Mouse (Mus musculus): ENCODE data around the gene Angptl6. TPM values are rescaled to one million over a fixed set of nuclear protein-coding genes. Genes with fewer than 3 reads are reported as not detected.
"Not testable (repeated sequence)": the region's sequence is repeated elsewhere in the genome, so short reads cannot be mapped to it uniquely, and the experiment has no call there.

Angptl6 gene
- polyA plus RNA-seq, 1 experiment from 2014 or later: 4.6 TPM

GRCm38 (mm10) chr9:20862225-20862624 is 17.3 kb downstream of the Angptl6 start:
- no peak overlapping the region for H3K4me2 ChIP-seq
- H3K27me3 ChIP-seq: peaks cover 13% of the 10 kb centered on the region
- no peaks in the 10 kb centered on the region for H3K36me3 ChIP-seq
- H3K4me3 ChIP-seq: no peak overlapping the region
- H3K9me3 ChIP-seq: no peaks in the 10 kb centered on the region
- H3K9ac ChIP-seq: no peak overlapping the region
- ATAC-seq (ENCODE audit: insufficient number of reproducible peaks, low FRiP score, low TSS enrichment, low read depth): no peak
- no peaks in the 10 kb centered on the region for H3K4me1 ChIP-seq
- 57% methylated on average over 4 of the region's 4 CpGs for WGBS
- H3K27ac ChIP-seq: no peak overlapping the region

GRCm38 (mm10) chr9:20861821-20862220 is 17.7 kb downstream of the Angptl6 start:
- H3K27ac ChIP-seq: no peak overlapping the region
- ATAC-seq (ENCODE audit: insufficient number of reproducible peaks, low FRiP score, low TSS enrichment, low read depth): no peak

GRCm38 (mm10) chr9:20859926-20860325 is 19.6 kb downstream of the Angptl6 start:
- Histone ChIP-seq H3K9me3 (no peaks in the 10 kb centered on the region), H3K27ac (no peak overlapping the region), H3K27me3 (no peaks in the 10 kb centered on the region), H3K4me3 (no peak overlapping the region), H3K4me1 (no peaks in the 10 kb centered on the region), H3K36me3 (no peaks in the 10 kb centered on the region), H3K9ac (no peak overlapping the region), H3K4me2 (no peak overlapping the region)
- no peak for ATAC-seq (ENCODE audit: insufficient number of reproducible peaks, low FRiP score, low TSS enrichment, low read depth)
- WGBS: 45% methylated on average over 6 of the region's 6 CpGs

More at GRCm38 (mm10) chr9:20861821-20862220, 17.7 kb downstream of the Angptl6 start:
- no peaks in the 10 kb centered on the region for H3K4me1 ChIP-seq
- WGBS: 5% methylated on average over 4 of the region's 4 CpGs
- H3K9ac ChIP-seq: no peak overlapping the region
- no peaks in the 10 kb centered on the region for H3K36me3 ChIP-seq
- H3K9me3 ChIP-seq: no peaks in the 10 kb centered on the region
- no peak overlapping the region for H3K4me3 ChIP-seq
- no peak overlapping the region for H3K4me2 ChIP-seq
- peaks cover 9% of the 10 kb centered on the region for H3K27me3 ChIP-seq

- no peak for ATAC-seq (ENCODE audit: insufficient number of reproducible peaks, low FRiP score, low TSS enrichment, low read depth)
- H3K4me3 ChIP-seq: no peak overlapping the region
- 7% methylated on average over 6 of the region's 6 CpGs for WGBS
- H3K36me3 ChIP-seq: no peaks in the 10 kb centered on the region
- H3K27ac ChIP-seq: no peak overlapping the region
- H3K9ac ChIP-seq: no peak overlapping the region
- H3K27me3 ChIP-seq: no peaks in the 10 kb centered on the region
- no peaks in the 10 kb centered on the region for H3K4me1 ChIP-seq
- no peak overlapping the region for H3K4me2 ChIP-seq
- H3K9me3 ChIP-seq: no peaks in the 10 kb centered on the region
These were observed 22.4 kb downstream of the Angptl6 start for GRCm38 (mm10) chr9:20857131-20857530.

GRCm38 (mm10) chr9:20850179-20850578 is 29.3 kb downstream of the Angptl6 start:
- Histone ChIP-seq H3K4me3 (no peak overlapping the region), H3K4me2 (no peak overlapping the region), H3K4me1 (no peaks in the 10 kb centered on the region), H3K27me3 (peaks cover 6% of the 10 kb centered on the region; the same call in 1 of the 2 replicates), H3K9ac (no peak overlapping the region), H3K27ac (no peak overlapping the region), H3K36me3 (no peaks in the 10 kb centered on the region), H3K9me3 (no peaks in the 10 kb centered on the region)
- ATAC-seq (ENCODE audit: insufficient number of reproducible peaks, low FRiP score, low TSS enrichment, low read depth): no peak
- 89% methylated on average over 2 of the region's 2 CpGs for WGBS

- Histone ChIP-seq H3K27ac (no peak overlapping the region), H3K4me1 (no peaks in the 10 kb centered on the region), H3K9me3 (no peaks in the 10 kb centered on the region), H3K4me3 (no peak overlapping the region), H3K27me3 (peaks cover 6% of the 10 kb centered on the region; the same call in 1 of the 2 replicates), H3K4me2 (no peak overlapping the region), H3K9ac (no peak overlapping the region), H3K36me3 (no peaks in the 10 kb centered on the region)
- no peak for ATAC-seq (ENCODE audit: insufficient number of reproducible peaks, low FRiP score, low TSS enrichment, low read depth)
- WGBS: 27% methylated on average over 2 of the region's 2 CpGs
These were observed 36.9 kb downstream of the Angptl6 start for GRCm38 (mm10) chr9:20842670-20843069.

GRCm38 (mm10) chr9:20842211-20842610 is 37.3 kb downstream of the Angptl6 start:
- no peaks in the 10 kb centered on the region for H3K4me1 ChIP-seq
- no peaks in the 10 kb centered on the region for H3K36me3 ChIP-seq
- H3K4me3 ChIP-seq: no peak overlapping the region
- H3K27me3 ChIP-seq: peaks cover 6% of the 10 kb centered on the region; the same call in 1 of the 2 replicates
- no peak overlapping the region for H3K4me2 ChIP-seq
- no peak overlapping the region for H3K27ac ChIP-seq
- no peak for ATAC-seq (ENCODE audit: insufficient number of reproducible peaks, low FRiP score, low TSS enrichment, low read depth)
- 53% methylated on average over 4 of the region's 4 CpGs for WGBS
- H3K9ac ChIP-seq: no peak overlapping the region
- no peaks in the 10 kb centered on the region for H3K9me3 ChIP-seq

GRCm38 (mm10) chr9:20838931-20839330 is 40.6 kb downstream of the Angptl6 start:
- Histone ChIP-seq H3K4me2 (no peak overlapping the region), H3K9me3 (no peaks in the 10 kb centered on the region), H3K36me3 (no peaks in the 10 kb centered on the region), H3K4me3 (no peak overlapping the region), H3K9ac (no peak overlapping the region), H3K4me1 (no peaks in the 10 kb centered on the region), H3K27ac (no peak overlapping the region), H3K27me3 (no peaks in the 10 kb centered on the region)
- 65% methylated on average over 6 of the region's 6 CpGs for WGBS
- ATAC-seq (ENCODE audit: insufficient number of reproducible peaks, low FRiP score, low TSS enrichment, low read depth): no peak; the same call in 1 of the 2 replicates

- H3K9me3 ChIP-seq: no peaks in the 10 kb centered on the region
- H3K9ac ChIP-seq: no peak overlapping the region
- H3K36me3 ChIP-seq: no peaks in the 10 kb centered on the region
- H3K4me1 ChIP-seq: no peaks in the 10 kb centered on the region
- no peak for ATAC-seq (ENCODE audit: insufficient number of reproducible peaks, low FRiP score, low TSS enrichment, low read depth)
- H3K27me3 ChIP-seq: no peaks in the 10 kb centered on the region
- no peak overlapping the region for H3K27ac ChIP-seq
- WGBS: 78% methylated on average over 9 of the region's 9 CpGs
- H3K4me3 ChIP-seq: no peak overlapping the region
- no peak overlapping the region for H3K4me2 ChIP-seq
These were observed 42.2 kb downstream of the Angptl6 start for GRCm38 (mm10) chr9:20837184-20837947.

- H3K4me3 ChIP-seq; H3K4me2 ChIP-seq; H3K9me3 ChIP-seq; H3K36me3 ChIP-seq; H3K27ac ChIP-seq; H3K27me3 ChIP-seq; ATAC-seq (ENCODE audit: insufficient number of reproducible peaks, low FRiP score, low TSS enrichment, low read depth); H3K9ac ChIP-seq; H3K4me1 ChIP-seq: not testable (repeated sequence)
- WGBS: 84% methylated on average over 11 of the region's 11 CpGs
These were observed 44.0 kb downstream of the Angptl6 start for GRCm38 (mm10) chr9:20835431-20835954.

GRCm38 (mm10) chr9:20834881-20835280 is 44.6 kb downstream of the Angptl6 start:
- no peaks in the 10 kb centered on the region for H3K36me3 ChIP-seq
- no peak overlapping the region for H3K27ac ChIP-seq
- ATAC-seq (ENCODE audit: insufficient number of reproducible peaks, low FRiP score, low TSS enrichment, low read depth): no peak
- no peaks in the 10 kb centered on the region for H3K9me3 ChIP-seq
- no peak overlapping the region for H3K4me3 ChIP-seq
- no peaks in the 10 kb centered on the region for H3K27me3 ChIP-seq
- no peak overlapping the region for H3K9ac ChIP-seq
- no peak overlapping the region for H3K4me2 ChIP-seq
- 65% methylated on average over 1 of the region's 1 CpGs for WGBS
- peaks cover 9% of the 10 kb centered on the region for H3K4me1 ChIP-seq

- Histone ChIP-seq H3K27ac (peak overlapping the region; percentile 51; the same call in 1 of the 2 replicates), H3K4me3 (no peak overlapping the region), H3K36me3 (no peaks in the 10 kb centered on the region), H3K9me3 (no peaks in the 10 kb centered on the region), H3K4me2 (peak overlapping the region; percentile 24), H3K9ac (no peak overlapping the region), H3K4me1 (peaks cover 9% of the 10 kb centered on the region), H3K27me3 (no peaks in the 10 kb centered on the region)
- 15% methylated on average over 19 of the region's 19 CpGs for WGBS
- peak; percentile 78 for ATAC-seq (ENCODE audit: insufficient number of reproducible peaks, low FRiP score, low TSS enrichment, low read depth)
These were observed 48.5 kb downstream of the Angptl6 start for GRCm38 (mm10) chr9:20830901-20831643.
